Mouse (Mus musculus): ENCODE measurements around the gene Ppp1r12b. TPM values are rescaled to one million over a fixed set of nuclear protein-coding genes. Genes with fewer than 3 reads are reported as not detected.

Ppp1r12b gene
- polyA plus RNA-seq, 1 experiment: 4.4 TPM

GRCm38 (mm10) chr1:134749889-134750288 is 205.9 kb downstream of the Ppp1r12b start:
- no peak overlapping the region for H3ac ChIP-seq (ENCODE audit: control insufficient read depth, insufficient read length)
- H3K4me2 ChIP-seq (ENCODE audit: low read depth): no peak overlapping the region
- no peaks in the 10 kb centered on the region for H3K79me2 ChIP-seq (ENCODE audit: control insufficient read depth, insufficient read depth)
- TF ChIP-seq MYOG (IDR thresholded peaks at IDR 0.05; ENCODE audit: control insufficient read depth in 1 of 3, insufficient read depth in 1 of 3, insufficient read length in 2 of 3, low read depth in 2 of 3) (no peak), SRF (IDR thresholded peaks at IDR 0.05; ENCODE audit: control insufficient read depth, insufficient read length, low read depth) (no peak), CEBPB (IDR thresholded peaks at IDR 0.05; ENCODE audit: insufficient read depth, poor library complexity, severe bottlenecking) (no peak), TCF12 (IDR thresholded peaks at IDR 0.05; ENCODE audit: insufficient read depth, poor library complexity, severe bottlenecking) (no peak), POLR2A (IDR thresholded peaks at IDR 0.05; ENCODE audit: insufficient read length, low read depth) (no peak), USF1 (IDR thresholded peaks at IDR 0.05; ENCODE audit: low read depth) (no peak), MYOD1 (IDR thresholded peaks at IDR 0.05; ENCODE audit: control insufficient read depth in 1 of 3, insufficient read length in 2 of 3, low read depth in 2 of 3) (no peak), E2F4 (IDR thresholded peaks at IDR 0.05; ENCODE audit: insufficient read depth) (no peak), POLR2AphosphoS2 (IDR thresholded peaks at IDR 0.05; ENCODE audit: insufficient read length, low read depth) (no peak), TCF3 (IDR thresholded peaks at IDR 0.05; ENCODE audit: insufficient read length, low read depth) (no peak), REST (IDR thresholded peaks at IDR 0.05; ENCODE audit: insufficient read depth, insufficient read length) (no peak), MAX (IDR thresholded peaks at IDR 0.05; ENCODE audit: low read depth) (no peak)
- H3K27me3 ChIP-seq (ENCODE audit: control insufficient read depth, insufficient read depth, insufficient read length): peaks cover 13% of the 10 kb centered on the region
- no peaks in the 10 kb centered on the region for H3K36me3 ChIP-seq (ENCODE audit: control insufficient read depth, insufficient read depth)
- no peak overlapping the region for H3K4me3 ChIP-seq

- H3K79me2 ChIP-seq (ENCODE audit: control insufficient read depth, insufficient read depth): no peaks in the 10 kb centered on the region
- no peak overlapping the region for H3K4me3 ChIP-seq
- peaks cover 17% of the 10 kb centered on the region for H3K27me3 ChIP-seq (ENCODE audit: control insufficient read depth, insufficient read depth, insufficient read length)
- no peak overlapping the region for H3K4me2 ChIP-seq (ENCODE audit: low read depth)
- TF ChIP-seq SRF (IDR thresholded peaks at IDR 0.05; ENCODE audit: control insufficient read depth, insufficient read length, low read depth): no peak
- no peak for TF ChIP-seq REST (IDR thresholded peaks at IDR 0.05; ENCODE audit: insufficient read depth, insufficient read length)
- no peaks in the 10 kb centered on the region for H3K36me3 ChIP-seq (ENCODE audit: control insufficient read depth, insufficient read depth)
- H3ac ChIP-seq (ENCODE audit: control insufficient read depth, insufficient read length): no peak overlapping the region
These were observed 208.2 kb downstream of the Ppp1r12b start for GRCm38 (mm10) chr1:134747236-134748174.

DNA sequence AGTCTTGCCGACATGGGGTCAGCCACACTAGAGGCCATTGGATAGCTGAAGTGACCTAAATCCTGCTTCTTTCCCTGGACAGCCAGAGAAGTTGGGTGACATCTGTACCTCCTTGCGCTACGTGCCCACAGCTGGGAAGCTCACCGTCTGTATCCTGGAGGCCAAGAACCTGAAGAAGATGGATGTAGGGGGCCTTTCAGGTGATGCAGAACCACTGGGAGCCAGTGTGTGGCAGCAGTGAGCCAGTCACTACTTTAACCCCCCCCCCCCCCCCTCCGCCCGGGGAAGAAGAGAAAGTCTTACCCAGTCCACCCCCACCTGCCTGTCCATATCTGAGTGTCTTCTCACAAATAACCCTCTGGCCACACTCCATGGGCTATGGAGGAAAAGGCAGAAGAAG is 210.1 kb downstream of the Ppp1r12b start:
- Histone ChIP-seq H3K4me3 (no peak overlapping the region), H3K27me3 (ENCODE audit: control insufficient read depth, insufficient read depth, insufficient read length) (peaks cover 19% of the 10 kb centered on the region), H3ac (ENCODE audit: control insufficient read depth, insufficient read length) (no peak overlapping the region), H3K4me2 (ENCODE audit: low read depth) (no peak overlapping the region), H3K79me2 (ENCODE audit: control insufficient read depth, insufficient read depth) (no peaks in the 10 kb centered on the region), H3K36me3 (ENCODE audit: control insufficient read depth, insufficient read depth) (no peaks in the 10 kb centered on the region)
- TF ChIP-seq MYOD1 (IDR thresholded peaks at IDR 0.05; ENCODE audit: control insufficient read depth in 1 of 3, insufficient read length in 2 of 3, low read depth in 2 of 3) (no peak), REST (IDR thresholded peaks at IDR 0.05; ENCODE audit: insufficient read depth, insufficient read length) (no peak), MYOG (IDR thresholded peaks at IDR 0.05; ENCODE audit: control insufficient read depth in 1 of 3, insufficient read depth in 1 of 3, insufficient read length in 2 of 3, low read depth in 2 of 3) (no peak), POLR2AphosphoS2 (IDR thresholded peaks at IDR 0.05; ENCODE audit: insufficient read length, low read depth) (no peak), TCF3 (IDR thresholded peaks at IDR 0.05; ENCODE audit: insufficient read length, low read depth) (no peak), POLR2A (IDR thresholded peaks at IDR 0.05; ENCODE audit: insufficient read length, low read depth) (no peak), USF1 (IDR thresholded peaks at IDR 0.05; ENCODE audit: low read depth) (no peak), SRF (IDR thresholded peaks at IDR 0.05; ENCODE audit: control insufficient read depth, insufficient read length, low read depth) (no peak), E2F4 (IDR thresholded peaks at IDR 0.05; ENCODE audit: insufficient read depth) (no peak), MAX (IDR thresholded peaks at IDR 0.05; ENCODE audit: low read depth) (no peak), TCF12 (IDR thresholded peaks at IDR 0.05; ENCODE audit: insufficient read depth, poor library complexity, severe bottlenecking) (no peak)

DNA sequence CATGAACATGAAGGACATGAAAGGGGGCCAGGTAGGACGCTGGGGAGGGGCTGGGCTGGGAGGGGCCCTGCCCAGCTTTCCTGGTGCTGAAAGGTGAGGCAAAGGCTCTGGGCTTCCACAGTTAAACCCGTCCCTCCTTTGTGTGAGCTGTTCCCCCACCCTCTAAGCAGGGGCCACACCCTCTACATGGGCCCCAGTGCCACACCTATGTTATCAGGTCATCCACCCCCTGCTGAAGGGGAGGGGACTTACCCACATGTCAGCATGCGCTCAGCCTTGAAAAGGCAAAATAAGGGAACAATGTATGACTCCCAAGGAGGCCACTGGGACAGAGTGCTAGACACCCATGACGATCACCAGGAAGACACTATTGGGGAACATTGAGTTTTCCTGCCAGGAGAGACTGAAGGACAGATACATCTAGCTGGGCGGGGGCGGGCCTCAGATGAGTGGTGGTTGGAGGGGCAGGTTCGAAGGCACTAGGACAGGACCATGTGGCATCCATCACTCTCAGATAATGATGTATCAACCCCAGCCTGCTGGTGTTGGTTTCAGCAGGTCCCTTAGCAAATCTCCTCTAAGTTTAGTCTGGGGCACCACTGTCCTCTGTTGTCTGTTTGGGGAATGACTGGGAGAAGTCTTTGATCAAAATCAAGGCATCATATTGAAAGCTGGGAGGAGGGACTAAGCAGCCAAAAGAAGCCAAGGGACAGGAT is 213.6 kb downstream of the Ppp1r12b start:
- no peaks in the 10 kb centered on the region for H3K79me2 ChIP-seq (ENCODE audit: control insufficient read depth, insufficient read depth)
- H3K36me3 ChIP-seq (ENCODE audit: control insufficient read depth, insufficient read depth): no peaks in the 10 kb centered on the region
- no peak overlapping the region for H3K4me3 ChIP-seq
- no peak overlapping the region for H3ac ChIP-seq (ENCODE audit: control insufficient read depth, insufficient read length)
- H3K4me2 ChIP-seq (ENCODE audit: low read depth): no peak overlapping the region
- no peak for TF ChIP-seq MYOG (IDR thresholded peaks at IDR 0.05; ENCODE audit: control insufficient read depth in 1 of 3, insufficient read depth in 1 of 3, insufficient read length in 2 of 3, low read depth in 2 of 3)
- TF ChIP-seq USF1 (IDR thresholded peaks at IDR 0.05; ENCODE audit: low read depth): no peak
- TF ChIP-seq E2F4 (IDR thresholded peaks at IDR 0.05; ENCODE audit: insufficient read depth): no peak
- TF ChIP-seq POLR2AphosphoS2 (IDR thresholded peaks at IDR 0.05; ENCODE audit: insufficient read length, low read depth): no peak
- TF ChIP-seq SRF (IDR thresholded peaks at IDR 0.05; ENCODE audit: control insufficient read depth, insufficient read length, low read depth): no peak
- no peak for TF ChIP-seq REST (IDR thresholded peaks at IDR 0.05; ENCODE audit: insufficient read depth, insufficient read length)
- TF ChIP-seq MYOD1 (IDR thresholded peaks at IDR 0.05; ENCODE audit: control insufficient read depth in 1 of 3, insufficient read length in 2 of 3, low read depth in 2 of 3): no peak
- TF ChIP-seq POLR2A (IDR thresholded peaks at IDR 0.05; ENCODE audit: insufficient read length, low read depth): no peak
- TF ChIP-seq TCF3 (IDR thresholded peaks at IDR 0.05; ENCODE audit: insufficient read length, low read depth): no peak
- TF ChIP-seq MAX (IDR thresholded peaks at IDR 0.05; ENCODE audit: low read depth): no peak
- no peak for TF ChIP-seq TCF12 (IDR thresholded peaks at IDR 0.05; ENCODE audit: insufficient read depth, poor library complexity, severe bottlenecking)
- TF ChIP-seq CEBPB (IDR thresholded peaks at IDR 0.05; ENCODE audit: insufficient read depth, poor library complexity, severe bottlenecking): no peak
- H3K27me3 ChIP-seq (ENCODE audit: control insufficient read depth, insufficient read depth, insufficient read length): peaks cover 32% of the 10 kb centered on the region
